Mouse (Mus musculus): ENCODE results near the gene Kif1bp. TPM values are rescaled to one million over a fixed set of nuclear protein-coding genes. Genes with fewer than 3 reads are reported as not detected.

Kif1bp gene
- polyA plus RNA-seq, 2 experiments: 36.1 to 44.6 TPM

- TF ChIP-seq POLR2A (IDR thresholded peaks at IDR 0.05; ENCODE audit: borderline replicate concordance, extremely low read depth, insufficient read depth, insufficient read length): no peak
- H3K36me3 ChIP-seq (ENCODE audit: control insufficient read depth, insufficient read depth, low read length): no peaks in the 10 kb centered on the region
- H3K4me1 ChIP-seq (ENCODE audit: control insufficient read depth, insufficient read depth, low read length): no peaks in the 10 kb centered on the region
- 95% methylated on average over 12 of the region's 12 CpGs for WGBS
- no peak overlapping the region for H3K9ac ChIP-seq (ENCODE audit: low read depth, low read length, severe bottlenecking)
- no peaks in the 10 kb centered on the region for H3K9me3 ChIP-seq (ENCODE audit: control insufficient read depth, low read length)
- ATAC-seq (ENCODE audit: low FRiP score, low read depth): no peak
- no peak overlapping the region for H3K4me2 ChIP-seq (replicated peaks; ENCODE audit: low read depth, low read length, severe bottlenecking)
- no peak overlapping the region for H3K27ac ChIP-seq (replicated peaks; ENCODE audit: low read depth, low read length)
- DNase-seq (ENCODE audit: low spot score): no peak
- no peak overlapping the region for H3K4me3 ChIP-seq (replicated peaks; ENCODE audit: low read length)
- no peaks in the 10 kb centered on the region for H3K27me3 ChIP-seq (ENCODE audit: control insufficient read depth, insufficient read depth, low read length)
These were observed 36.8 kb downstream of the Kif1bp start for GRCm38 (mm10) chr10:62541499-62541898.

GRCm38 (mm10) chr10:62540800-62541199 lies 37.5 kb downstream of the Kif1bp start:
- DNase-seq (ENCODE audit: low spot score) (no peak), ATAC-seq (ENCODE audit: low FRiP score, low read depth) (no peak)
- no peaks in the 10 kb centered on the region for H3K36me3 ChIP-seq (ENCODE audit: control insufficient read depth, insufficient read depth, low read length)
- TF ChIP-seq POLR2A (IDR thresholded peaks at IDR 0.05; ENCODE audit: borderline replicate concordance, extremely low read depth, insufficient read depth, insufficient read length): no peak
- H3K27ac ChIP-seq (replicated peaks; ENCODE audit: low read depth, low read length): no peak overlapping the region
- no peaks in the 10 kb centered on the region for H3K27me3 ChIP-seq (ENCODE audit: control insufficient read depth, insufficient read depth, low read length)
- no peak overlapping the region for H3K4me3 ChIP-seq (replicated peaks; ENCODE audit: low read length)
- 65% methylated on average over 3 of the region's 3 CpGs for WGBS
- no peak overlapping the region for H3K4me2 ChIP-seq (replicated peaks; ENCODE audit: low read depth, low read length, severe bottlenecking)
- no peaks in the 10 kb centered on the region for H3K9me3 ChIP-seq (ENCODE audit: control insufficient read depth, low read length)
- H3K4me1 ChIP-seq (ENCODE audit: control insufficient read depth, insufficient read depth, low read length): no peaks in the 10 kb centered on the region
- H3K9ac ChIP-seq (ENCODE audit: low read depth, low read length, severe bottlenecking): no peak overlapping the region

- no peak overlapping the region for H3K4me3 ChIP-seq (replicated peaks; ENCODE audit: low read length)
- WGBS: 87% methylated on average over 7 of the region's 7 CpGs
These were observed 43.7 kb downstream of the Kif1bp start for GRCm38 (mm10) chr10:62534509-62534908.

GRCm38 (mm10) chr10:62532832-62533231 lies 45.4 kb downstream of the Kif1bp start:
- Histone ChIP-seq H3K4me1 (ENCODE audit: control insufficient read depth, insufficient read depth, low read length) (no peaks in the 10 kb centered on the region), H3K27me3 (ENCODE audit: control insufficient read depth, insufficient read depth, low read length) (no peaks in the 10 kb centered on the region), H3K4me2 (replicated peaks; ENCODE audit: low read depth, low read length, severe bottlenecking) (no peak overlapping the region), H3K9ac (ENCODE audit: low read depth, low read length, severe bottlenecking) (no peak overlapping the region), H3K9me3 (ENCODE audit: control insufficient read depth, low read length) (no peaks in the 10 kb centered on the region), H3K27ac (replicated peaks; ENCODE audit: low read depth, low read length) (no peak overlapping the region), H3K36me3 (ENCODE audit: control insufficient read depth, insufficient read depth, low read length) (no peaks in the 10 kb centered on the region), H3K4me3 (replicated peaks; ENCODE audit: low read length) (no peak overlapping the region)
- no peak for TF ChIP-seq POLR2A (IDR thresholded peaks at IDR 0.05; ENCODE audit: borderline replicate concordance, extremely low read depth, insufficient read depth, insufficient read length)
- DNase-seq (ENCODE audit: low spot score): no peak
- ATAC-seq (ENCODE audit: low FRiP score, low read depth): no peak
- WGBS: 54% methylated on average over 2 of the region's 2 CpGs

More at GRCm38 (mm10) chr10:62534509-62534908, 43.7 kb downstream of the Kif1bp start:
- H3K9me3 ChIP-seq (ENCODE audit: control insufficient read depth, low read length): no peaks in the 10 kb centered on the region
- no peaks in the 10 kb centered on the region for H3K36me3 ChIP-seq (ENCODE audit: control insufficient read depth, insufficient read depth, low read length)
- no peaks in the 10 kb centered on the region for H3K4me1 ChIP-seq (ENCODE audit: control insufficient read depth, insufficient read depth, low read length)
- no peak overlapping the region for H3K4me2 ChIP-seq (replicated peaks; ENCODE audit: low read depth, low read length, severe bottlenecking)
- DNase-seq (ENCODE audit: low spot score) (no peak), ATAC-seq (ENCODE audit: low FRiP score, low read depth) (no peak)
- no peak for TF ChIP-seq POLR2A (IDR thresholded peaks at IDR 0.05; ENCODE audit: borderline replicate concordance, extremely low read depth, insufficient read depth, insufficient read length)
- H3K27ac ChIP-seq (replicated peaks; ENCODE audit: low read depth, low read length): no peak overlapping the region
- H3K27me3 ChIP-seq (ENCODE audit: control insufficient read depth, insufficient read depth, low read length): no peaks in the 10 kb centered on the region
- H3K9ac ChIP-seq (ENCODE audit: low read depth, low read length, severe bottlenecking): no peak overlapping the region

- no peak for DNase-seq (ENCODE audit: low spot score)
- Histone ChIP-seq H3K9me3 (ENCODE audit: control insufficient read depth, low read length) (no peaks in the 10 kb centered on the region), H3K4me3 (replicated peaks; ENCODE audit: low read length) (no peak overlapping the region), H3K4me1 (ENCODE audit: control insufficient read depth, insufficient read depth, low read length) (no peaks in the 10 kb centered on the region), H3K9ac (ENCODE audit: low read depth, low read length, severe bottlenecking) (no peak overlapping the region), H3K4me2 (replicated peaks; ENCODE audit: low read depth, low read length, severe bottlenecking) (no peak overlapping the region), H3K27me3 (ENCODE audit: control insufficient read depth, insufficient read depth, low read length) (no peaks in the 10 kb centered on the region), H3K27ac (replicated peaks; ENCODE audit: low read depth, low read length) (no peak overlapping the region), H3K36me3 (ENCODE audit: control insufficient read depth, insufficient read depth, low read length) (no peaks in the 10 kb centered on the region)
- 81% methylated on average over 9 of the region's 9 CpGs for WGBS
- TF ChIP-seq POLR2A (IDR thresholded peaks at IDR 0.05; ENCODE audit: borderline replicate concordance, extremely low read depth, insufficient read depth, insufficient read length): no peak
- ATAC-seq (ENCODE audit: low FRiP score, low read depth): no peak
These were observed 48.1 kb downstream of the Kif1bp start for GRCm38 (mm10) chr10:62530183-62530582.

GRCm38 (mm10) chr10:62527351-62527750 lies 50.9 kb downstream of the Kif1bp start, which contains the start of gene Srgn:
Gene Srgn, minus strand, starts transcription at chr10:62527451.
- H3K36me3 ChIP-seq (ENCODE audit: control insufficient read depth, insufficient read depth, low read length): no peaks in the 10 kb centered on the region
- ATAC-seq (ENCODE audit: low FRiP score, low read depth) (no peak), DNase-seq (ENCODE audit: low spot score) (no peak)
- H3K9me3 ChIP-seq (ENCODE audit: control insufficient read depth, low read length): no peaks in the 10 kb centered on the region
- H3K4me2 ChIP-seq (replicated peaks; ENCODE audit: low read depth, low read length, severe bottlenecking): no peak within 1 kb of the TSS
- H3K4me1 ChIP-seq (ENCODE audit: control insufficient read depth, insufficient read depth, low read length): no peaks in the 10 kb centered on the region
- no peak within 1 kb of the TSS for H3K4me3 ChIP-seq (replicated peaks; ENCODE audit: low read length)
- H3K27ac ChIP-seq (replicated peaks; ENCODE audit: low read depth, low read length): no peak within 1 kb of the TSS
- no peak within 1 kb of the TSS for H3K9ac ChIP-seq (ENCODE audit: low read depth, low read length, severe bottlenecking)
- H3K27me3 ChIP-seq (ENCODE audit: control insufficient read depth, insufficient read depth, low read length): no peaks in the 10 kb centered on the region
- TF ChIP-seq POLR2A (IDR thresholded peaks at IDR 0.05; ENCODE audit: borderline replicate concordance, extremely low read depth, insufficient read depth, insufficient read length): no peak
- 87% methylated on average over 14 of the region's 14 CpGs for WGBS

All from limb, embryonic 14.5 days (tissue).